Mouse (Mus musculus) brain, embryonic 14.5 days (tissue): ENCODE data around the gene Plcb1. TPM values are rescaled to one million over a fixed set of nuclear protein-coding genes. Genes with fewer than 3 reads are reported as not detected.
A peak's percentile ranks its signal among the peaks of the same experiment; 100 is the strongest.

Source experiments
- DNase-seq: peaks from one replicate; pipeline ENCODE4 v3.0.0-alpha.2; 2011; ENCODE audit warnings: low read depth
- CTCF ChIP-seq: fragments of 200-500 bp; IDR thresholded peaks from 2 replicates; pipeline ENCODE4 v1.5.1; 2012; ENCODE audit warnings: inconsistent platforms, mild to moderate bottlenecking, moderate library complexity, borderline replicate concordance; ENCODE audit not compliant: insufficient read depth, insufficient read length; ENCODE audit errors: extremely low read depth
- POLR2A ChIP-seq: fragments of 200-500 bp; IDR thresholded peaks from 2 replicates; pipeline ENCODE4 v1.6.1; 2012; ENCODE audit warnings: mild to moderate bottlenecking, inconsistent platforms, borderline replicate concordance; ENCODE audit not compliant: poor library complexity, insufficient read depth, insufficient read length, severe bottlenecking; ENCODE audit errors: extremely low read depth
- polyA plus RNA-seq: library from polyadenylated mRNA; depleted of rRNA; stranded (reverse); fragments of >200 nt; gene quantifications from 2 replicates; pipeline ENCODE4 v1.2.3, GENCODE M21; 2012

The Plcb1 gene
- polyA plus RNA-seq, 1 experiment = 15.2 TPM

DNA sequence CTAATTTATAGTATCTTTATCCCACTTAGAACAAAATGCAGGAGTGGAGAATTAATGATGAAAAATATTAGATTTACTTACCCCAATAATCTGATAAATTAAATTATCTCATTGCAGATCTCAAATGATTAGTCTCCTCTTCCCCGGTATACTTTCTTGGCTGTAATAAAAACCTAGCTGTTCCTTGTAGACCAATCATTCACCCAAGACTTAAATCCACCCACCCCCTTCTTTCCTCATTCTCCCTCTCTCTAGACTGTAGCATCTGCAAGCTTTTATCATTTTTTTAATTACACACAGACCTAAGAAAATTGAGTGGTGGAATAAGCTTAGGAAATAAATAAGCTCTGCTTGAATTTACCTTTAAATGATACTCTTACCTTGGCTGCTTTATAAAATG lies 514.6 kb downstream of the Plcb1 start:
- no peak for TF ChIP-seq CTCF
- no peak for TF ChIP-seq POLR2A

DNA sequence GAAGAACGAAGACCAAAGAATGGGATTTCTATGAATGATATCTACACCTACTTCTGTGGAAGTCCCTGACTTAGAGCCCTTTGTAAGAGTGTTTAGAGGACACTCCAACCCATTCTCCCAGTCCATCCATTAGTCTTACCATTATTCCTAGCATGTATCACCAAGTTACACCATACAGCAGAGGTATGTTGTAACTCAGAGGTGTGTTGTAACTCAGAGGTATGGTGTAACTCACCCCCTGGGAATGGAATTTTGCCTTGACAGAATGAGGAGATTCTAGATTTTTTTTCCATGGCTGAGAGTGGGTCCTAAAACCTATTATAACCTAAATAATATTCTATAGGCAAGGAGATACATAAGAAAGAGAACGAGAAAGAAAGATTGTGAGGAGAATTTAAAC lies 516.6 kb downstream of the Plcb1 start:
- TF ChIP-seq POLR2A = no peak
- TF ChIP-seq CTCF = no peak
- DNase-seq = no peak

More for the DNA sequence above, 514.6 kb downstream of the Plcb1 start:
- DNase-seq = no peak

DNA sequence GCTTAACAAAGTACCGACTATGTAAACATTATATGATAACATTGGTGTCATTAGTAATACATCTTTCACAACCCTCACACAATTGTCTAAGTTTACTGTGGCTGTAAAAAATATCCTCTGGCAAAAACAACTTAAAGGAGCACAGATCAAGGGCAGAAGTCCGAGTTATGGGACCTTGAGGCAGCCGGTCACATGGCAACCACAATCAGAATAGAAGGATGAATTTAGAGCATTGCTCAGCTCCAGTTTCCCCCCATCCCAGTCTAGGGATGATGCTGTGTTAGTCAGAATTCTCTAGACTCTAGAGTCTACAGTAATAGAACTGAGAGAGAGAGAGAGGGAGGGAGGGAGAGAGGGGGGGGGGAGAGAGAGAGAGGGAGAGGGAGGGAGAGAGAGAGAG lies 519.3 kb downstream of the Plcb1 start:
- no peak for DNase-seq
- TF ChIP-seq POLR2A (no peak), CTCF (no peak)

DNA sequence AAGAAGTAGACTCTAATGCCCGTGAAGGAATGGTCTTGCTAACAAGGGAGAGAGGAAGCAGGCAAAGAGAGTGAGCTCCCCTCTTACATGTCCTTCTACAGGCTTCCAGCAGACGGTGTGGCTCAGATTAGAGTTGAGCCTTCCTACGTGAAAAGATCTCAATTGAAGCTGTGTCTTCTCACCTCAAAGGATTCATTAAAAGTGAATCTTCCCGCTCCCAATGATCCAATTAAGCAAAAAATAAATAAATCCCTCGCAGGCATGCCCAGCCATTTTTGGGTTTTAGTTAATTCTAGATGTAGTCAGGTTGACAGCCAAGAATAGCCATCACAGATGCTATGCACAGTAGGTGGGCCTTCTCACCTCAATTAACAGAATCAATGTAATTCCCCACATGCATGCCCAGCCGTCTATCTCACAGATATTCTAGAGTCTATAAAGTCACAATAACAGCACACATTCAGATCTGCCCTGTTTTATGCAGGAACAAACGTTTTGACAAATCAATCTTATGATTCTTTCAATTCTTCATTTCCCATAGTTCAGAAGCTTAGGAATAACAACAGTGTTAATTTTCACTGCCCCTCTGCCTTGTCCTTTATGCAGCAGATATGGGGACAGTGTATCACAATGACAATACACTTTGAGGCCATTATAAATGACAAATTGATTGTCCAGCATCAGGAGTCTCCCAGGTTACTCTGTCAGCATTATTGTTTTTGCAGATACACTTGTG lies 520.0 kb downstream of the Plcb1 start:
- TF ChIP-seq CTCF (no peak), POLR2A (no peak)
- peak; percentile 88 for DNase-seq

DNA sequence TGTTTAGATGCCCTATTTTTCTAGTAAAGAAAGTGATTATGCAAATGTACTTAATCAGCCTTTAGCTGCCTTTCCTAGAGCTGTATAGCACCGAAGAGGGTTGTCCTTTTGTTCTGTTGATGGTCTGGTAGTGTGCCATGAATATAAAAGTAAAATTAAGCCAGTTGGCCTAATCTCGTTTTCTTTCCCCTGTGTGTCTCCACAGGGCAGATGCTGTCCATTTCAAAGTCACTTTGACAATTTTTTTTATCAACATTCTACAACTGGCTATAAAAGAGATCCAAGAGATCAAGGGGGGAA lies 520.6 kb downstream of the Plcb1 start:
- DNase-seq = peak; percentile 66
- TF ChIP-seq POLR2A (no peak), CTCF (no peak)

DNA sequence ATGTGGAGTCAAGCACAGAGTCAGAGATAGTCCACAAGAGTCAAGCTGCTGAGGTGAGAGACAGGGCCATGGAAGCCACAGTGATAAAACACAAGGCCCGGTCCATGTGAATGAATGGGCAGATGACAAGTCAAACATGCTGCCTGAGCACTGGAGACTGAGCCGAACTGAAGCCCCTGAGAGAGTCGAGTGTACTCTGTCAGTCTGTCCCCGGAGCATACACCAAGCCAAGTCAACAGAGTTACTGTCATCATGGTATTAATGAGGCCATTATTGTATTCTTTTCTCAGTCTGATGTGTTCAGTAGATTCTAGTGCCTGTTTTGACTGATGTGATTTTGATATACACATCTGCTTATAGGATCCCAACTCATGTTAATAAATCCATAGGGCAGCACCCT lies 521.9 kb downstream of the Plcb1 start:
- DNase-seq = peak; percentile 50
- TF ChIP-seq CTCF = no peak
- TF ChIP-seq POLR2A = no peak

DNA sequence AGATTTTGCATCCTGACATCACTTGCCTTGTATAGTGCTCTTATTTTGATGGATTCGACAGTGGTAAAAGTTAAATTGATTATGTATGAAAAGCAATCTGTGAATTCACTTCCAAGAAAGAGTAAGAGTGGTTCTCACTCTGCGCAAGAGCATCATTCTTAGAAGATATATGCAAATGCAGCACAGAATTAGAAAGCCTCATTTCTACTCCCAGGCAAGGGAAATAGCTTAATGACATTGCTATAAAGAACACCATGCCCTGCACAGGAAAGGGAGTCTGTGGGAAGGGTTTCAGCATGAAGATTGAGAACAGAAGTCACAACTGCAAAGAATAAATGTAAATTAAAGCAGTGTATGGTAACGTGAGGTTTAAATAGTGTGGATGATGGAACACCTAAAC lies 530.1 kb downstream of the Plcb1 start:
- no peak for DNase-seq
- TF ChIP-seq CTCF (no peak), POLR2A (no peak)

DNA sequence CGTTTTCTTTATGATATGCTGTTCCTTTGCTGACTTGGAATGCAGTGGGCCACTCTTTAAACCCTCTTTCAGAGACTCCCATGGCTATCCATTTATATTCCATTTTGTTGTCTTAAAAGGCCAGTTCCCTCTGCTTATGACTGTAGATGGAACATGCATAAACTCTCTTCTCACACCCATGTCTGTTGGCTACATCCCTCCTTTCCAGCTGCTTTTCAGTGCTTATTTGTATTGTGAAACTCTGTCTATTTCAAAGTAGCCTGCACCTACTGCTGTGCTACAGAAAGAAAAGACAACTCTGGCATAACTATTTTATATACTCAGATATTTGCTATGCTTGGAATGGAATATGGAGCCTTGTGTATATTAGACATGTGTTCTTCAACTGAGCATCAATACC lies 532.3 kb downstream of the Plcb1 start:
- TF ChIP-seq CTCF = no peak
- TF ChIP-seq POLR2A = no peak

DNA sequence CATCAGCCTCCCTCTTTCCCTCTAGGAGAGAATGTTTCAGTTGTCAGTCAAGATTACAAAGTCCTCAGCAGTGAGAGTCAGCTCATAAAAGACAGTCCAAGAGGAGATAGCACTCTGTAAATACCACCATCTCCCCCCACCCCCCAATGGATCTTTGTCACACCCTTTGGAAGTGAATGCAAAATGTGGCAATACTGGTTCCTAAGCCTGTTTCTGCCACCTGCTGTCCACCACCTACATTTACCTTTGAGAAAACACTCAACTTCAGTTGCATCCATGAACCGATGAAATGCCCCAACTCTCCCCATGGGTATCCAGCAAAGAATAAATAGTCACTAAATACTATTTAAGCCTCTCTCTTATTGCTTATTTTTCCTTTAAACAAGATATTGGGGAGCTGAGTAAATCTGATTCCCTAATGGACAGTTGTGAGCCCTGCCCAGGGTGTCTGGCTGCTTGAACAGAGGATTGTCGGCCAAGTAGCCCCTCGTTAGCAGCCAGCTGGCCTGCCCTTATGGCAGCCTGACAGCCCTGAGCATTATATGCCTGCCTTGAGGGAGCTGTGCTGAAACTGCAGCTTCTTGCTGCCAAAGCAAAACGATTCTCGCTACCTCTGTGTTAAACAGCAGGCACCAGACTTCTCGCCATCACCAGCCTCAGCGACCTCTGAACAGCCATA lies 537.5 kb downstream of the Plcb1 start:
- DNase-seq = peak; percentile 60
- TF ChIP-seq CTCF (no peak; the same call in 1 of the 2 replicates), POLR2A (no peak)

More for the DNA sequence above, 532.3 kb downstream of the Plcb1 start:
- DNase-seq = no peak

DNA sequence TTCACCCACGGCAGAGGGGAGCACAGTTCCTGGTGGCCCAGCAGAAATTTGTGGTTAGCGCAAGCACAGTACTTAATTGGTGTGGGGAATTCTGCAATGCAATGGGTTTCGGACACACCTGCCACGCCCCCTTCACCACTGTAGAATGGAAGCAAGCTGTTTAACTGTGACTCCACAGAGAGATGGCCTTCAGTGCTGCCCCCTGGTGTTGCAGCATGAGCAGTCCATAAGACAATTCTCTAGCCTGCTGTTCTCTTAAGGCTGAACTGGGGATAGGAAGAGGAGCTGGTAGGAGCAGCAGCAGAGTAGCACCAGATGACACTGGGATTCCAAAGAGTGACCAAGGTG lies 538.1 kb downstream of the Plcb1 start:
- peak; percentile 95 for DNase-seq
- TF ChIP-seq POLR2A (no peak), CTCF (peak; percentile 87)

DNA sequence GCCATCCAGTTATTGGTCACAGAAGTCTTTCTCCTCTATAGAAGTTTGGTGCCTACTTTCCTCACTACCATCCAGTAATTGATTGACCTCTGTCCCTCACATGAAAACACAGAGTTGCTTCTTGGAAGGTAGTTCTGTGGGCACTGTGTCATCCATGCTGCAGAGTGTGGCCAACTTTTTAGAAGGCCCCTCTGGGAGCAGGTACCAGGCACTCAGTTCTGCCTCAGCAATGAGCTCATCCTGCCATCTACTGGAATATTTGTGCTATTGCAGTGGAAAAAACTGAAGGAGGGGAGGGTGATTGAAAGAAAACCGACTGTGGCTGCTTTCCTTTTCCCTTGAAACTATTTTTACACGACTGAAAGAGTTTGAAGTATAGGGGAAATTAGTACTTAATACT lies 542.9 kb downstream of the Plcb1 start:
- TF ChIP-seq CTCF (peak; percentile 83; the same call in 1 of the 2 replicates), POLR2A (no peak)
- DNase-seq = peak; percentile 76

DNA sequence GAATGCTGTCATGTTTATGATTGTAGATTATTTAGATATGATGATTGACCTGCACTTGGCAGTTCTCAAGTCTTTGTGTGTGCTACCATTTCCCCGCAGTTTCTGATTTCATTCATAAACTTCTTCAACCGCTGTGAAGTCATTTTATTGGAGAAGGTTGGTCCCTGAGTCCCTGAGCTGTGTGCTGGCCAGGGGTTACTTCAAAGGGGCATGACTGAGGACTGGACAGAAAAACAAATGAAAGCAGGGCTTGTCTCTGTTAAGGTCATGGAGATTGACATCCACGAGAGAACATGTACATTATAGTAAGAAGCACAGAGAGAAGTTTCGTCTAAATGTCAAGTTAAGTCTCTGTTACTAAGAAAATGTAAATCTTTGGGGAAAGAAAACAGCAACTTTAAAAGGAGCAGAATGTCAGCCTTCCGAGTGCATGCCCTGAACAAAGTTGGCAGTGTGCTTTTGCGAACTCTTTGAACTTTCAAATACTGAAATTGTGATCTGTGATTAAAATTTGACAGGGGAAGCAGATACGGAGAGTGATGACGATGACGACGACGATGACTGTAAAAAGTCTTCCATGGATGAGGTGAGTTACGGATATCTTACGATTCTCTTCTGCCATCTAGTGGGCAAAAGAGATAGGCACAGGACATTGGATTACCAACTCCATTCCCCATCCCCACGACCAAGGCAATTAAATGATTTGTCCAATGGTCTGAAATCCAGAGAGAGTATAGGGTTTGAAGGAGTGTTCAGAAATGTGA lies 544.1 kb downstream of the Plcb1 start:
- DNase-seq = peak; percentile 87
- no peak for TF ChIP-seq POLR2A
- peak; percentile 74; the same call in 1 of the 2 replicates for TF ChIP-seq CTCF

DNA sequence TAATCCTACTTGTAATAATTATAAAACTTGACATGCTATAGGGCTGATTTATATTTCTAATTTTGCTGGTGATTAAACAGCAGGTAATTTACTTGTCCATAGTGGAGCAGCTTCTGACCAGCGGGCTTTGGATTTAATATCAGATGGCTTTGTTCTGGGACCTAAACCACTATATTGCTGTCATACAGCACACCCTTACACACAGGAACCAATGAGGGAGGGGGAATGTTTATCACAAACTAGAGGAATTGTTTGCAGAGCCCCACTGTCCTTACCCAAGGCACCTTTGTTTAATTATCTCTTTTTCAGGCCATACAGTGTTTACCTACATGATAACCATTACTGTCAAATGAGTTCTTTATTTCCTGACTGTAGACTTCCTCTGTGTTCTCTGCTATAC lies 546.0 kb downstream of the Plcb1 start:
- DNase-seq = no peak
- TF ChIP-seq CTCF (no peak), POLR2A (no peak)
